8 mouse cellular contexts compared by ENCODE assay signal in the genomic region with DNA sequence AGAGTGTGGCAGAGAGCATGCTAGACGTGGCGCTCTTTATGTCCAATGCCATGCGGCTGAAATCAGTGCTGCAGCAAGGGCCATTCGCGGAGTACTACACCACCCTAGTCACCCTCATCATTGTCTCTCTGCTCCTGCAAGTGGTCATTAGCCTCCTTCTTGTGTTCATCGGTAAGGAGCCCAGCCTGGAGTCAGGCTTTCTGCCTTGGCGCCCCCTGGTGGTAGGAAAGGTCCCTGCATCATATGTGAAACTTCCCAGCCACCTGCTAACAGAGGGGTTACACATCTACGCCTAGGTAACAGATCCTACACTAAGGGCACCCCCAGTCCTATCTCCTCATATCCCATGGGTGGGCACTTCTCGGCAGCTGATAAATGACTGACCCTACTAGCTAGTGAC.
DNase-seq lines count a peak whose midpoint lies in the region; ATAC-seq and TF ChIP-seq lines count a peak whose summit lies in the region.

No protein-coding gene starts in this region.

- no peak for TF ChIP-seq POLR2A in ES-Bruce4 (IDR thresholded peaks at IDR 0.05; ENCODE audit: insufficient read depth, low read length)
- no peak for TF ChIP-seq POLR2A in heart, adult 2 months (IDR thresholded peaks at IDR 0.05; ENCODE audit: insufficient read depth, low read depth, low read length)

- no peak overlapping the region for H3K4me3 ChIP-seq in ES-Bruce4 (ENCODE audit: low read depth, low read length)
- no peak overlapping the region for H3K4me3 ChIP-seq in heart, adult 2 months
- H3K4me3 ChIP-seq in layer of hippocampus, adult 2 months = no peak overlapping the region

- WGBS in heart, adult 2 months = 29% methylated on average over 9 of the region's 9 CpGs

- no peak overlapping the region for H3K9ac ChIP-seq in ES-Bruce4 (ENCODE audit: low read depth, poor library complexity, severe bottlenecking)
- no peak overlapping the region for H3K9ac ChIP-seq in heart, adult 2 months (ENCODE audit: low read depth, low read length)

- intact Hi-C loops in heart, adult 2 months (cut with DNase I) = loop anchor here (1.0 to 5.0 kb wide), 3 partner anchors 197 to 711 kb away; no protein-coding TSS in a partner anchor

- H3K9me3 ChIP-seq in ES-Bruce4 (replicated peaks; ENCODE audit: control insufficient read depth, insufficient read depth, low read length, poor library complexity, severe bottlenecking) = no peaks in the 10 kb centered on the region

- ATAC-seq in inflammation-experienced regulatory T-cells, adult 6 months = no peak

- no peak for TF ChIP-seq EP300 in ES-Bruce4 (IDR thresholded peaks at IDR 0.05; ENCODE audit: insufficient read depth, low read depth, low read length)
- 0 out of 2 replicates have a peak, but pooled peaks have one; percentile 62 for TF ChIP-seq EP300 in heart, adult 2 months (IDR thresholded peaks at IDR 0.05; ENCODE audit: insufficient read depth, low read depth, low read length)

- DNase-seq in adrenal gland, postnatal 10 days = peak; percentile 88
- DNase-seq in embryo, embryonic 11.5 days (ENCODE audit: low read depth, low spot score) = peak; percentile 59
- peak; percentile 64 to 84 for DNase-seq in heart, adult 2 months
- peak; percentile 48 to 80 for DNase-seq in layer of hippocampus, adult 2 months (ENCODE audit: low spot score in 2 of 2)
- DNase-seq in lung, postnatal 14 days = peak; percentile 89
- peak; percentile 52 for DNase-seq in right cerebral cortex, postnatal 25 days

- TF ChIP-seq CTCF in ES-Bruce4 (IDR thresholded peaks at IDR 0.05; ENCODE audit: low read depth, low read length) = peak; percentile 97
- TF ChIP-seq CTCF in heart, adult 2 months (IDR thresholded peaks at IDR 0.05) = 0 out of 2 replicates have a peak, but pooled peaks have one; percentile 100
- TF ChIP-seq CTCF in layer of hippocampus, adult 2 months (conservative IDR thresholded peaks at IDR 0.05) = peak; percentile 95

- no peaks in the 10 kb centered on the region for H3K79me2 ChIP-seq in heart, adult 2 months (replicated peaks; ENCODE audit: control insufficient read depth, insufficient read depth, low read length)

- H3K4me1 ChIP-seq in ES-Bruce4 (ENCODE audit: control insufficient read depth, insufficient read depth, low read length) = peaks cover 8% of the 10 kb centered on the region
- peaks cover 3% of the 10 kb centered on the region for H3K4me1 ChIP-seq in heart, adult 2 months (ENCODE audit: control insufficient read depth, insufficient read depth, low read length)

- H3K36me3 ChIP-seq in ES-Bruce4 (ENCODE audit: control insufficient read depth, insufficient read depth, low read length, poor library complexity, severe bottlenecking) = no peaks in the 10 kb centered on the region
- no peaks in the 10 kb centered on the region for H3K36me3 ChIP-seq in heart, adult 2 months (ENCODE audit: control insufficient read depth, insufficient read depth, low read length)

- H3K27me3 ChIP-seq in ES-Bruce4 (ENCODE audit: control insufficient read depth, insufficient read depth, low read length, poor library complexity, severe bottlenecking) = no peaks in the 10 kb centered on the region
- no peaks in the 10 kb centered on the region for H3K27me3 ChIP-seq in heart, adult 2 months (ENCODE audit: control insufficient read depth, insufficient read depth, low read length)

- H3K27ac ChIP-seq in ES-Bruce4 (ENCODE audit: insufficient read depth, low read length) = no peak overlapping the region
- H3K27ac ChIP-seq in heart, adult 2 months = no peak overlapping the region
- H3K27ac ChIP-seq in layer of hippocampus, adult 2 months = no peak overlapping the region
